Mouse (Mus musculus) ovary, postnatal 36 days (tissue): Measurements from ENCODE around the gene Sult2b1.

Experiments used
- DNase-seq: peaks from one replicate; pipeline ENCODE4 v3.0.0; 2022; ENCODE audit warnings: low spot score, mixed read lengths

Gene Sult2b1

DNA sequence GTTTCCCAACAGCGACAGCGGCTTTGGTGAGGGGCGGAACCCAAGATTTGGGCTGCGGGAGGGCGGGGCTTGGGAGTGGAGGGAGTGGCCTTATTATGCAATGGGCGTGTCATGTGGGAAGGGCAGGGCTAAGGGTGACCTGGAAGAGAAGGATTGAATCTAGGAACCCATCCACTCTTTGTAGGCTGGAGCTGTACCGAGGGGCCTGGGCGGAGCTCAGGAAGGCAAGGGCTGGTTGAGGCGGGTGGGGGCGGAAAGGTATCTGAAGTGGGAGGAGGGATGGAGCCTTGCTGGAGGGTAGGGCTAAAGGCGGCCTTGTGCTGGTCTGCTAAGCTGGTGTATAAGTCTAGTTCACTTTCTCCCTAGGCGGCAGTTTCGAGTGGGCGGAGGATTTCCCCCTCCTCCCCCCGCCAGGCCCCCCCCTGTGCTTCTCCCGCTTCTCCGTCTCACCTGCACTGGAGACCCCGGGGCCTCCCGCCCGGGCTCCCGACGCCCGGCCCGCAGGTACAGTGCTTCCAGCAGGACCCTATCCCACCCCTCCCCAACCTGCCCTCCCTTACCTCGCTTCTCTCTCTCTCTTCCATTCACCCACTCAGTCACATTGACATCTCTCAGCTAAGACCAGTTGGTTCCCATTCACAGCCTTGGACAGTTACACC lies 16.2 kb upstream of the Sult2b1 start:
- DNase-seq = no peak

- DNase-seq = no peak
Measured at GRCm38 (mm10) chr7:45800001-45800400, 15.5 kb upstream of the Sult2b1 start.

GRCm38 (mm10) chr7:45798931-45799330 lies 14.5 kb upstream of the Sult2b1 start:
- no peak for DNase-seq

DNA sequence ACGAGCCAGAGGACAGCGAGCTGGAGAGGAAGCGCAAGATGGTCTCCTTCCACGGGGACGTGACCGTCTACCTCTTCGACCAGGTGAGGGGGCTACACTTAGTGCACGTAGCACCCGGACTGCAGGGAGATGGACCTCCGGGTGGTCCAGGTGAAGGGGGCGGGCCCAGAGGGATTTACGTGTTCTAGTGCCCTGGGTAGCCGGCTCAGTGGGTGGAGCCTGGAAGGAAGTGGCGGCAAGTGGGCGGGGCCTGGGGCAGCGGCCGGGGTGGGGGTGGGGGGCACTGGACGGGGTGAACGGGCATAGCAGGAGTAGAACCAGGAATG lies 14.0 kb upstream of the Sult2b1 start:
- no peak for DNase-seq

DNA sequence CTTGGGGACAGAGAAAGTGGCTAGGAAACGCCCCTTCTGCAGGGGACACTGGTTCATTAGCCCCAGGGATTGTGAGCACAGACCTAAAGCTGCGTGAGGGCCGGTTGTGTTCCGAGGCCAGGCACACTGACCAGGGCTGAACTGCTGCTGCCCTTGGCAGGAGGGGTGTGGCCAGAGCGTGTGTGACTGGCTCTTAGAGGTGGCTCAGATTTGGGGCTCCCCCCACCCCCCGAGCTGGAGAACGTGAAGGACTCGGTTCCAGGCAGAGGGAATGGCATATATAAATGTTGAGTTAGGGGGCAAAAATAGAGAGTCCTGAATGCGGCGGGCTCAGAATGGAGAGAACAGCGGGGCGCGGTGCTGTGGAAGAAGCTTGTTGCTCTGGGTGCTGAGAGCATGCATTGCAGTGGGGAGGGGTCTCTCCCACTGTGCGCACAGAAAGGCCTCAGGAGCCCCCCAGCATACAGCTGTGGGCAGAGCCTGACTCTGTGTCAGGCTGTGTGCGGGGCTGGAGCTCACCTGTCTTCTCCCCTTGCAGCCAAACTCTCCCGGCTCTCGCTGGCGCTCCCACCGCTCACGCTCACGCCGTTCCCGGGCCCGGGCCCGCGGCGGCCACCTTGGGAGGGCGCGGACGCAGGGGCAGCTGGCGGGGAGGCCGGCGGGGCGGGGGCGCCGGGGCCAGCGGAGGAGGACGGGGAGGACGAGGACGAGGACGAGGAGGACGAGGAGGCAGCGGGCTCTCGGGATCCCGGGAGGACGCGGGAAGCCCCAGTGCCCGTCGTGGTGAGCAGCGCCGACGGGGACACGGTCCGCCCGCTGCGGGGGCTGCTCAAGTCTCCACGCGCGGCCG lies 13.4 kb upstream of the Sult2b1 start:
- DNase-seq = no peak

GRCm38 (mm10) chr7:45796950-45797349 lies 12.5 kb upstream of the Sult2b1 start:
- DNase-seq = no peak

- DNase-seq = no peak
Measured at GRCm38 (mm10) chr7:45794971-45795370, 10.5 kb upstream of the Sult2b1 start.

DNA sequence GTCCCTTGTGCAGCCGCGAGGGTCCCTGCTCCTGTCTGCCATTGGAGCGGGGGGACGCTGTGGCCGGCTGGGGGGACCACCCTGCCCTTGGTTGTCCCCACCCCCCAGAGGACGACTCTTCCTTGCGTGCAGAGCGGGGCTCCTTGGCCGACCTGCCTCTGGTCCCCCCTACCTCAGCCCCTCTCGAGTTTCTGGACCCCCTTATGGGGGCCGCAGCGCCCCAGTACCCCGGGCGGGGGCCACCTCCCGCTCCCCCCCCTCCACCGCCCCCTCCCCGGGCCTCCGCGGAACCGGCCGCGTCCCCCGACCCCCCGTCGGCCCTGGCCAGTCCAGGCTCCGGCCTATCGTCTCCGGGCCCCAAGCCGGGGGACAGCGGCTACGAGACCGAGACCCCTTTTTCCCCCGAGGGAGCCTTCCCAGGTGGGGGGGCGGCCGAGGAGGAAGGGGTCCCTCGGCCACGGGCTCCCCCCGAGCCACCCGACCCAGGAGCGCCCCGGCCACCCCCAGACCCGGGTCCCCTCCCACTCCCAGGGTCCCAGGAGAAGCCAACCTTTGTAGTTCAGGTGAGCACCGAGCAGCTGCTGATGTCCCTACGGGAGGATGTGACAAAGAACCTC lies 9.6 kb upstream of the Sult2b1 start:
- no peak for DNase-seq

DNA sequence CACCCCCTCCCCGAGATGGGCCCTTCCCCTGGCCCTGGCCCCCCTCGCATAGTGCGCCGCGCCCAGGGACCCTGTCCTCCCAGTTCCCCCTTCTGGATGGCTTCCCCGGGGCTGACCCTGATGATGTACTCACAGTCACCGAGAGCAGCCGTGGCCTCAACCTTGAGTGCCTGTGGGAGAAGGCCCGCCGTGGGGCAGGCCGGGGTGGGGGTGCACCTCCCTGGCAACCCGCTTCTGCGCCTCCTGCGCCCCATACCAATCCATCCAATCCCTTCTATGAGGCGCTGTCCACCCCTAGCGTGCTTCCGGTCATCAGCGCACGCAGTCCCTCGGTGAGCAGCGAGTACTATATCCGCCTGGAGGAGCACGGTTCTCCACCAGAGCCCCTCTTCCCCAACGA lies 8.8 kb upstream of the Sult2b1 start:
- no peak for DNase-seq

DNA sequence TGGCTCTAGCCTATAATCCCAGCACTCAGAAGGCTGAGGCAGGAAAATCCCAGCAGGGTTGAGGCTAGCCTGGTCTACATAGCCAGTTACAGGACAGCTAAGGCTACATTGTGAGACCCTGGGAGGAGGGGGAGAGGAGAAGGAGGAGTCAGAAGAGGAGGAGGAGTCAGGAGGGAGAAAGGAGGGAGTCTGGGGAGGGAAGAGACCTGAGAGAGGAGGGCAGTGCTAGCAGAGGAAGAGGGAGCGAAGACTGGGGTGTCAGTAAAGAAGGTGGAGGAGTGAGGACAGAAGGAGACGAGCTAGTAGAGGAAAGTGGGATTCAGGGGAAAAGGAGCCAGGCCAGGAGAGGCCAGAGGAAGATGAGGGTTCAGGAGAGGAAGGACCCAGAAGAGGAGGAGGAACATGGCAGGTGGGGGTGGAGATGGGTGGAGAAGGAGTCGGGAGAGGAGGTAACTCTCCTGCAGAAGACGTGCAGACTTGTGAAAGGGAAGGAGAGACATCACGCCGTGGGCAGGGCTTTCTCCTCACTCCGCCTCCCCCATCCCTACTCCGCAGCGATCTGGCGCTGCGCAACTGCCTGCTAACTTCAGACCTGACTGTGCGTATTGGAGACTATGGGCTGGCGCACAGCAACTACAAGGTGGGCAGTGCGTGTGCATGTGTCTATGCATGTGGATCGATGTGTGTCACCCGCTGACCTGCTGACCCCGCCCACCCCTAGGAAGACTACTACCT lies 7.5 kb upstream of the Sult2b1 start:
- DNase-seq = no peak

DNA sequence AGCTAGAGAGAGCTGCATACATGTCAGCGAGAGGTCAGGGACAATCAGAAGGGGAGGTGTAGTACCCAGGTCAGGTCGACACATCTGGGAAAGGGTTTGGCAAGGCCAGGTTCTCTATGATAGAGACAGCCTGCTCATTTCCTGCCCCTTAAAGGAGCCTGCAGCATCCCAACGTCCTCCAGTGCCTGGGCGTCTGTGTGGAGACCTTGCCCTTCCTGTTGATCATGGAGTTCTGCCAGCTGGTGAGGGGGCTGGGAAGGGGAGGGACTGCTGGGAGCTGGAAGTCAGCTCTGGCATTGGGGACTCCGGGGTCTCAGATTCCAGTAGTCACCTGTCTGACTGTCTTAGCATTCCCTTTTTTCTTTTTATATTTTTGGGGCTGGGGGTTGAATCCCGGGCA lies 6.3 kb upstream of the Sult2b1 start:
- DNase-seq = no peak

- DNase-seq = no peak
Measured at GRCm38 (mm10) chr7:45787642-45788041, 3.2 kb upstream of the Sult2b1 start.

DNA sequence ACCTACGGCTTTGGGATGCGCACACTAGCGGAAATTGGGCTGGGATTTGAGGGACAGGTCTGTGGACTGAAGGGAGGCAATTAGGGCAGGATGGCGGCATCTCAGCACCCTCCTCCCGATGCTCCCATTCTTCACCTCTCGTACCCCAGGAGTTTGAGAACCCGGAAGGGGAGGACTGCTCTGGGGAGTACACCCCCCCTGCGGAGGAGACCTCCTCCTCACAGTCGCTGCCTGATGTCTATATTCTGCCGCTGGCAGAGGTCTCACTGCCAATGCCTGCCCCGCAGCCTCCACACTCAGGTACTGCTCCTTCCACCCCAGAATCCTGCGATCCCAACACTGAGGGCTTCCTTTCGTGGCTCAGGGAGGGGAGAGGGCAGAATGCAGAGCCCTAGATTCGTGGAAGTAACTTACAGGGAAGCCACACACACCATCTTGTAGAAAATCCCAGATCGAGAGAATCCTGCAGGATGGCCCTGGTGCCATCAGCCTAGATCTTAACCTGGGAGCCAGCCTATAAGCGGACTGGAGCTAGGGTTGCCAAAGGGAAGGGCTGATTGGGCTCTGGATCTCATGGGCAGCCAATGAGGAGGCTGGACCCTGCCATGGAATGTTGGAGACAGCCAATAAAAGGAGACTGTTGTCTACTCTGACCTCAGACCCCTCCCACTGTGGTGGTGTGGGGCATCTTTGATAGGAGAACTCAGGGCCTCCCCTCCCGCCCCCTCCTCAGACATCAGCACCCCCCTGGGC lies 2.4 kb upstream of the Sult2b1 start:
- no peak for DNase-seq

DNA sequence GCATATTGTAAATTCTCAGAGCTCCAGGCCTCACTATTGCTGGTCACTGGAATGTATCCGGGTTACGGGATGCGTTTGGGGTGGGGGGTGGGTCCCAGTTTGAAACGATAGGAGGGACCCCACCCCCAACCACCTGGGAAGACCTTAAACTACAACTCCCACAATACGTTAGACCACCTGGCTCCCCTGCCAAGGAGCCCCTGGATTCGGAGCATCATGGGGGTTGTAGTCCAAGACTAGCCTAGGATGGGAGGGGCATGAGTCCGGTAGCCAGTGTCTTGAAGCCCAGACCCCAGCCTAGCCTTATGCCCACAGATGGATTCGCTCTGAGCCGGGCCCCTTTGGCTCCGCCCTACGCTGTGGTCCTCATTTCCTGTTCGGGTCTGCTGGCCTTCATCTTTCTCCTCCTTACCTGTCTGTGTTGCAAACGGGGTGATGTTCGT lies 1.7 kb upstream of the Sult2b1 start:
- DNase-seq = no peak

GRCm38 (mm10) chr7:45785388-45786135 lies 1.1 kb upstream of the Sult2b1 start:
- no peak for DNase-seq

DNA sequence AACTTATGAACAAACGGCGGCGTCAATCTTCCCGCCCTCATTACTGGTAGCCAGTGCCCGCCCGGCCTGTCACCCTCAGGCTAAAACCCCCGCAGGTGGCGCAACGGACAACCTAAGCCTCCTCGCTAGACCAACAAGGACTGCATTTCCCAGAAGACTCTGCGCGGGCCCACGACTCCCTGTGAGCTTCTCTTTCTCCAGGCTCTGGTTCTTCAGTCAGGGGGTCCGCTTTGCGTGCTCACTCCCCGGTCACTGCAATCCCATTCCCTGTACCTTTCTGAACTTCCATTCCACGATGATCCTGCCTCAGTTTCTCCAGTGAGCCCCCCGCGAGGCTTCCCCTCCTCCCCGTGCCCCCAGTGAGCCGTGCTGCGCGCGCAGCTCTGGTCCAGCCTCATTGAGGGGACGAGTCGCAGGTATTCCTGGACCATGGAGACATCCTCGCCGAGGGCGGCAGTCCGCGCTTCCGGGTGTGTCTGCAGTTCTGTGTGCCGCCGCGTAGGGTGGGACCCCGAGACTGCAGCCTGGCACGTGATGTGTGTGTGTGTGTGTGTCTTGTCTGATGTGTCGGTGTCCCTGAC lies 868 bp downstream of the Sult2b1 start, which contains the start of gene Lmtk3:
Gene Lmtk3, plus strand, starts transcription at position 228 of the 581 bp plus-strand sequence.
- DNase-seq = peak; percentile 67

DNA sequence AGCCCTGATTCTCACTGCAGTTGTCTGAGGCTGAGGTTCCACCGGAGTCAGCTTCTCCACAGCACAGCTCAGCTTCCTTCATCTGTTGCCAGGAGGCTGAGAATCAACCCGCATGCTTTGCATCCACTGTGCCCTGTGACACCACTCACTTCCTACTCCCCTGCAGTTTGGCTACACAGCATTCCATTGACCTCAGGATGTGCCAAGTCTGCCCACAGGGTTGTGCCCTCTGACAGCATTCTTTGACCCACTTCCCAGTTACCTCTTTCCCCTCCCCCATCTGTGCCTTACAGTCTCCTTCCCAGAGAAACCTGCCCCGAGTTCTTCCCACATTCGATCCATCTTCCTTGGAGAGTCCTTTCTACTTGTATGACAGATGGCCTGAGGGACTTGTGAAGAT lies 2.2 kb downstream of the Sult2b1 start:
- no peak for DNase-seq

DNA sequence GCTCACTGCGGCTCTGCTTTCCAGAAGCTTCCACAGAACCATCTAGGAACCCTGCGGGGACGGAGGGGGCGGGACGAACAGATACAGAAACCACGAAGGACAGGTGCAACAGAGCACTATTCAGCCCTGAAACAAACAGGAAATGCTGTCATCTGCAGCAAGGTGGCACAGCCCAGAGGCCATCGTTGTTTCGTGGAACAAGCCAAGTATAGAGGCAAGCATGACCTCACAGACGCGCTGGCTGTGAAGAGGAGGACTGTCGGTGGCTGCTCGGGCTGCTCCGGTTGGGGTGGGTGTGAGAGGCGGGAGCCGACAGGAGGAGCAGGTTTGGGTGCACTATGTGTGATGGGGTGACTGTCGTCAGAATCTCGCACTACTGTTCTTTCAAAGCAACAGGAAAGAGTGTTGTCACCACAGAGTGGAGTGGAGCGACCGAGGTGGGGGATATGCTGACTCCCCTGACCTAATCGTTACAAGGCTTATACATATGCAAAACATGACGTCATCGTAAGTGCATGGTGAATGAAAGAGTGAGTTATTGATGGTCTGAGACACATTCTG lies 5.3 kb downstream of the Sult2b1 start:
- no peak for DNase-seq

DNA sequence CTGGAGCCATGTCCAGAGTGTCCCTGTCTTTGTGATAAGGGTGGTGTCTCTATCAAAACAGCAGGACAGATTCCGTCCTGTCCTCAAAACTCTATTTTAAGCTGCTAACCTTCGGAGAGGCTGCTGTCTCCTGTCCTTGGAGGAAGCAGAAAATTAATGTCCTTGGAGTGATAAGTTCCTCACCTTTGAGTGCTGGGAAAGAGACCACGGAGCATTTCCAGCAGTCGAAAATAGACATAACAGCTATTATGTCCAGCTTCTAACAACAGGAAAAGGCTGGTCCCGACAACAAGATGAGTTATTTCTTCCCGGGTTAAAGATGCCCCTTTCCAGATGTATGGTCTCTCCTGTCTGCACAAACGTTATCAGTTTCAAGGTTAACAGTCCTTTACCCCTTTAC lies 9.2 kb downstream of the Sult2b1 start:
- DNase-seq = no peak

DNA sequence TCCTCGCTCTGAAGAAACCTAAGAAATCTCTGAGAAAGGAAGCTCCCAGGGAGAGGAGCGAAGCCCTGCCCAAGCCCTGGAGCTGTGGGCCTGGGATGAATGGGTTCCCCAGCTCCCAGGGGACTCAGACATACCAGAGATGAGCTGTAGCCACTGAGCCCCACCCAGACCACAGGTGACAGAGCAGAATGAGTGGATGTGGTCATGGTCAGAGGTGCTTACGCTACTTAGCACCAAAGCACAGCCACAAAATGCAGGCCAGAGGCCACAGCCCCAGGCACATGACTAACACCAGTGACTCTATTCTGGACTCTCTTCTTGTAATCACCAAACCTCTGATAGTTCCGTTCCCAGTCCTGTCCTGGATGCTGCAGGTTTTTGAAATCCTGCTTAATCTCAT lies 13.4 kb downstream of the Sult2b1 start:
- no peak for DNase-seq
